Mouse (Mus musculus) brain, embryonic 14.5 days (tissue): ENCODE measurements around the gene Ablim1. TPM values are rescaled to one million over a fixed set of nuclear protein-coding genes. Genes with fewer than 3 reads are reported as not detected.

Experiments used
- DNase-seq: peaks from one replicate; pipeline ENCODE4 v3.0.0-alpha.2; 2011; ENCODE audit warnings: low read depth
- CTCF ChIP-seq: fragments of 200-500 bp; IDR thresholded peaks from 2 replicates; pipeline ENCODE4 v1.5.1; 2012; ENCODE audit warnings: inconsistent platforms, mild to moderate bottlenecking, moderate library complexity, borderline replicate concordance; ENCODE audit not compliant: insufficient read depth, insufficient read length; ENCODE audit errors: extremely low read depth
- POLR2A ChIP-seq: fragments of 200-500 bp; IDR thresholded peaks from 2 replicates; pipeline ENCODE4 v1.6.1; 2012; ENCODE audit warnings: mild to moderate bottlenecking, inconsistent platforms, borderline replicate concordance; ENCODE audit not compliant: poor library complexity, insufficient read depth, insufficient read length, severe bottlenecking; ENCODE audit errors: extremely low read depth
- polyA plus RNA-seq: library from polyadenylated mRNA; depleted of rRNA; stranded (reverse); fragments of >200 nt; gene quantifications from 2 replicates; pipeline ENCODE4 v1.2.3, GENCODE M21; 2012; rRNA removed

Ablim1 gene
- polyA plus RNA-seq: 19.3 and 40.7 TPM in 2 replicates

- DNase-seq: peak; percentile 53
- TF ChIP-seq CTCF (peak; percentile 12; the same call in 1 of the 2 replicates), POLR2A (0 out of 2 replicates have a peak, but pooled peaks have one; percentile 5)
These were observed at the start of gene Ablim1 for GRCm38 (mm10) chr19:57314346-57315012. Ablim1 (minus strand) TSS chr19:57314919.

GRCm38 (mm10) chr19:57363538-57363937 is 48.8 kb upstream of the Ablim1 start:
- TF ChIP-seq CTCF (no peak), POLR2A (no peak)
- DNase-seq: no peak

GRCm38 (mm10) chr19:57363076-57363475 is 48.4 kb upstream of the Ablim1 start:
- no peak for TF ChIP-seq POLR2A
- TF ChIP-seq CTCF: no peak
- no peak for DNase-seq

GRCm38 (mm10) chr19:57362586-57362985 is 47.9 kb upstream of the Ablim1 start:
- TF ChIP-seq POLR2A (no peak), CTCF (no peak)
- no peak for DNase-seq

GRCm38 (mm10) chr19:57361939-57362307 is 47.2 kb upstream of the Ablim1 start:
- DNase-seq: no peak
- TF ChIP-seq CTCF (no peak), POLR2A (no peak)

- no peak for TF ChIP-seq CTCF
- peak; percentile 15; the same call in 1 of the 2 replicates for TF ChIP-seq POLR2A
- DNase-seq: peak; percentile 80
These were observed 46.6 kb upstream of the Ablim1 start for GRCm38 (mm10) chr19:57361131-57361938.

- peak; percentile 97 for DNase-seq
These were observed 45.8 kb upstream of the Ablim1 start, which contains the start of gene Fam160b1 for GRCm38 (mm10) chr19:57360341-57361130. Fam160b1 (plus strand) TSS chr19:57360680.

GRCm38 (mm10) chr19:57359701-57360326 is 45.1 kb upstream of the Ablim1 start:
- DNase-seq: peak; percentile 56

More at GRCm38 (mm10) chr19:57360341-57361130, 45.8 kb upstream of the Ablim1 start, which contains the start of gene Fam160b1:
- TF ChIP-seq CTCF (peak; percentile 84), POLR2A (peak; percentile 69)

GRCm38 (mm10) chr19:57358836-57359598 is 44.3 kb upstream of the Ablim1 start:
- no peak for TF ChIP-seq CTCF
- no peak for TF ChIP-seq POLR2A
- no peak for DNase-seq

More at GRCm38 (mm10) chr19:57359701-57360326, 45.1 kb upstream of the Ablim1 start:
- TF ChIP-seq CTCF: no peak
- TF ChIP-seq POLR2A: no peak

- peak; percentile 43 for DNase-seq
- peak; percentile 34; the same call in 1 of the 2 replicates for TF ChIP-seq CTCF
- TF ChIP-seq POLR2A: no peak
These were observed 43.6 kb upstream of the Ablim1 start for GRCm38 (mm10) chr19:57358322-57358721.
